Comparison of ENCODE assay signal across 28 mouse cellular contexts in the genomic region with DNA sequence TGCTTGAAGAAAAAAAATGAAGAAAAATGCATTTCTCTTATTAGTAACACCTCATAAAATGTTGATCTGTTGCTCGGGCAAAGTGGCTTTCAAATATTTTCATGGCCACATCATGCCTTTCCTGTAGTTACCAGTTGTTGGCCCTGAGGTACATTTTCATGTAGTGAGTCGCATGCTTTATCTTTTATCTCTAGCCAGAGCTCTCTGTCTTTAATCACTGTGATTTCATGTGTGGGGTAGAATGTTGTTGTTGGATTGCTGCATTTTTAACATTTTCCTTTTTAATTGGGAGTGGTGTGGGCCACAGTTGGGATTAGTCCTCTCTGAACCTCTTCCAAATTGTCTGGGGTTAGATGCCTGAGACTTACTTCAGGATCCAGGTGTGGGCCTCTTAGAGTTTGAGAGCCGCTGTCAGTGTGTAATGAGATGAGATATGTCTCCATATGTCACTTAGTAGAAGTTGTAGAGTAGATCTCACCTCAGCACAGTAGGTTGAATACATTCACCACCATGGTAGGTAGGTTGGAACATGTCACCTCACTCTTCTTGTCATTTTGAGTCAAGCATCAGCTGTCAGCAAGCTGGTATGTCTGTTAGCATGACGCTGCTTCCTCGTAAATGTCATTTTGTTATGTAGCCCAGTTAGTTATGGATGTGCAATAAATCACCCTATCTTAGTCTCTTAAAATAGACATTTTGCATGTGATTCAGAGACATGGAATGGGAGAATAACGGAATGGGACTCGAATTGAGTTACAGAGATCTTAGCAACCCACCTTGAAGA.
DNase-seq lines count a peak whose midpoint lies in the region; ATAC-seq and TF ChIP-seq lines count a peak whose summit lies in the region.
"Had no signal": no experiment of that assay in that cellular context is flagged by ENCODE, and none has a peak within 500 bp of the region (broad histone marks: within the 10 kb centered on the region; RNA-seq: fewer than 3 reads in every experiment).

No protein-coding gene starts in this region.

- POLR2A ChIA-PET in Patski (lab: Charles Lee), result no interaction called here

- no peak overlapping the region for H3K9ac ChIP-seq in limb, embryonic 14.5 days (ENCODE audit: low read depth, low read length, severe bottlenecking)
- H3K9ac ChIP-seq in forebrain, embryonic 14.5 days (ENCODE audit: low read length), result no peak overlapping the region
- no peak overlapping the region for H3K9ac ChIP-seq in hindbrain, postnatal 0 days (replicated peaks; ENCODE audit: low read length)
- H3K9ac ChIP-seq: embryonic facial prominence, embryonic 15.5 days; forebrain, embryonic 12.5 days; hindbrain, embryonic 12.5 days; hindbrain, embryonic 15.5 days; intestine, embryonic 15.5 days had no signal

- no peak for ATAC-seq in limb, embryonic 14.5 days (ENCODE audit: low FRiP score, low read depth)
- ATAC-seq in Patski, result peak; percentile 80
- ATAC-seq in forebrain, embryonic 14.5 days, result no peak
- no peak for ATAC-seq in hindbrain, postnatal 0 days
- ATAC-seq: activated CD4-positive, CD25-positive, alpha-beta regulatory T cell, adult 4 months; forebrain, embryonic 16.5 days; intestine, embryonic 15.5 days had no signal

- H3K27ac ChIP-seq in limb, embryonic 14.5 days (replicated peaks; ENCODE audit: low read depth, low read length), result no peak overlapping the region
- H3K27ac ChIP-seq in limb, embryonic 10.5 days, result no peak overlapping the region
- no peak overlapping the region for H3K27ac ChIP-seq in forebrain, embryonic 14.5 days (ENCODE audit: low read depth, low read length)
- no peak overlapping the region for H3K27ac ChIP-seq in hindbrain, postnatal 0 days
- H3K27ac ChIP-seq: embryonic facial prominence, embryonic 15.5 days; forebrain, embryonic 12.5 days; heart, adult 2 months; hindbrain, embryonic 12.5 days; hindbrain, embryonic 15.5 days; intestine, embryonic 15.5 days had no signal

- no peaks in the 10 kb centered on the region for H3K36me3 ChIP-seq in limb, embryonic 14.5 days (ENCODE audit: control insufficient read depth, insufficient read depth, low read length)
- no peaks in the 10 kb centered on the region for H3K36me3 ChIP-seq in limb, embryonic 10.5 days
- H3K36me3 ChIP-seq in forebrain, embryonic 14.5 days (ENCODE audit: control insufficient read depth, insufficient read depth, low read length), result no peaks in the 10 kb centered on the region
- no peaks in the 10 kb centered on the region for H3K36me3 ChIP-seq in hindbrain, postnatal 0 days (ENCODE audit: insufficient read depth, low read length)
- H3K36me3 ChIP-seq: embryonic facial prominence, embryonic 15.5 days; forebrain, embryonic 12.5 days; G1E; hindbrain, embryonic 12.5 days; hindbrain, embryonic 15.5 days; intestine, embryonic 15.5 days had no signal

- H3K4me2 ChIP-seq in limb, embryonic 14.5 days (replicated peaks; ENCODE audit: low read depth, low read length, severe bottlenecking), result no peak overlapping the region
- no peak overlapping the region for H3K4me2 ChIP-seq in forebrain, embryonic 14.5 days (ENCODE audit: low read length)
- H3K4me2 ChIP-seq in hindbrain, postnatal 0 days (ENCODE audit: low read depth, low read length), result no peak overlapping the region
- H3K4me2 ChIP-seq: embryonic facial prominence, embryonic 15.5 days; forebrain, embryonic 12.5 days; heart, embryonic 11.5 days; hindbrain, embryonic 12.5 days; hindbrain, embryonic 15.5 days; intestine, embryonic 15.5 days had no signal

- peak; percentile 19 for DNase-seq in limb, embryonic 14.5 days (ENCODE audit: low spot score)
- DNase-seq in limb, embryonic 10.5 days (ENCODE audit: low spot score), result no peak
- DNase-seq in 3T3-L1 (ENCODE audit: low read depth, low spot score), result peak; percentile 72
- peak; percentile 69 for DNase-seq in Patski (ENCODE audit: low read depth, low spot score)
- DNase-seq in forebrain, embryonic 14.5 days (ENCODE audit: low spot score), result no peak
- DNase-seq in ovary, adult 18-20 months (ENCODE audit: low spot score), result no peak
- no peak for DNase-seq in hindbrain, postnatal 0 days (ENCODE audit: low spot score)
- DNase-seq: adrenal gland, adult 8-10 months; adrenal gland, postnatal 25 days; cerebellum, adult 11-12 months; cerebellum, adult 8-10 months; cerebellum, postnatal 10 days; cerebellum, postnatal 36 days; embryo, embryonic 11 days; gastrocnemius, postnatal 10 days; gastrocnemius, postnatal 36 days; heart, adult 2 months had no signal

- TF ChIP-seq POLR2A in limb, embryonic 14.5 days (IDR thresholded peaks at IDR 0.05; ENCODE audit: borderline replicate concordance, extremely low read depth, insufficient read depth, insufficient read length), result no peak

- TF ChIP-seq CTCF in Patski (IDR thresholded peaks at IDR 0.05), result no peak
- no peak for TF ChIP-seq CTCF in hindbrain, postnatal 0 days (IDR thresholded peaks at IDR 0.05; ENCODE audit: low read depth)

- WGBS in limb, embryonic 14.5 days, result 63% methylated on average over 7 of the region's 7 CpGs
- WGBS in limb, embryonic 10.5 days, result 88% methylated on average over 7 of the region's 7 CpGs
- 89% methylated on average over 7 of the region's 7 CpGs for WGBS in forebrain, embryonic 14.5 days
- WGBS in hindbrain, postnatal 0 days, result 87% methylated on average over 7 of the region's 7 CpGs

- H3K9me3 ChIP-seq in limb, embryonic 14.5 days (ENCODE audit: control insufficient read depth, low read length), result no peaks in the 10 kb centered on the region
- no peaks in the 10 kb centered on the region for H3K9me3 ChIP-seq in limb, embryonic 10.5 days (replicated peaks)
- H3K9me3 ChIP-seq in forebrain, embryonic 14.5 days (replicated peaks; ENCODE audit: control insufficient read depth, low read length), result no peaks in the 10 kb centered on the region
- no peaks in the 10 kb centered on the region for H3K9me3 ChIP-seq in hindbrain, postnatal 0 days (ENCODE audit: low read length)
- H3K9me3 ChIP-seq: embryonic facial prominence, embryonic 15.5 days; forebrain, embryonic 12.5 days; G1E; hindbrain, embryonic 12.5 days; hindbrain, embryonic 15.5 days; intestine, embryonic 15.5 days had no signal

- CTCF ChIA-PET in Patski (lab: Charles Lee), result no interaction called here

- in situ Hi-C loops in Patski (cut with MboI; ENCODE audit: low pct_unique_long_range_greater_than_20kb), result no loop called here

- H3K4me1 ChIP-seq in limb, embryonic 14.5 days (ENCODE audit: control insufficient read depth, insufficient read depth, low read length), result no peaks in the 10 kb centered on the region
- no peaks in the 10 kb centered on the region for H3K4me1 ChIP-seq in limb, embryonic 10.5 days
- no peaks in the 10 kb centered on the region for H3K4me1 ChIP-seq in forebrain, embryonic 14.5 days (ENCODE audit: control insufficient read depth, insufficient read depth, low read length)
- no peaks in the 10 kb centered on the region for H3K4me1 ChIP-seq in hindbrain, postnatal 0 days (ENCODE audit: insufficient read depth, low read length)
- H3K4me1 ChIP-seq: embryonic facial prominence, embryonic 15.5 days; forebrain, embryonic 12.5 days; hindbrain, embryonic 12.5 days; hindbrain, embryonic 15.5 days; intestine, embryonic 15.5 days had no signal

- H3K27me3 ChIP-seq in limb, embryonic 14.5 days (ENCODE audit: control insufficient read depth, insufficient read depth, low read length), result no peaks in the 10 kb centered on the region
- no peaks in the 10 kb centered on the region for H3K27me3 ChIP-seq in limb, embryonic 10.5 days (ENCODE audit: low read depth, poor library complexity, severe bottlenecking)
- H3K27me3 ChIP-seq in Patski, result no peaks in the 10 kb centered on the region
- H3K27me3 ChIP-seq in forebrain, embryonic 14.5 days (replicated peaks; ENCODE audit: control insufficient read depth, insufficient read depth, low read length), result no peaks in the 10 kb centered on the region
- no peaks in the 10 kb centered on the region for H3K27me3 ChIP-seq in hindbrain, postnatal 0 days (ENCODE audit: insufficient read depth, low read length)
- H3K27me3 ChIP-seq: CH12.LX; embryonic facial prominence, embryonic 15.5 days; forebrain, embryonic 12.5 days; hindbrain, embryonic 12.5 days; hindbrain, embryonic 15.5 days; intestine, embryonic 15.5 days had no signal

- H3K4me3 ChIP-seq in limb, embryonic 14.5 days (replicated peaks; ENCODE audit: low read length), result no peak overlapping the region
- H3K4me3 ChIP-seq in limb, embryonic 10.5 days, result no peak overlapping the region
- H3K4me3 ChIP-seq in forebrain, embryonic 14.5 days (ENCODE audit: low read depth, low read length), result no peak overlapping the region
- no peak overlapping the region for H3K4me3 ChIP-seq in hindbrain, postnatal 0 days (ENCODE audit: low read length)
- H3K4me3 ChIP-seq: embryonic facial prominence, embryonic 15.5 days; erythroblast, embryonic 14.5 days; forebrain, embryonic 12.5 days; heart, adult 2 months; hindbrain, embryonic 12.5 days; hindbrain, embryonic 15.5 days; intestine, embryonic 15.5 days had no signal

Comparison
In these comparisons a context has a peak if more than half of its experiments do, and no peak if none do; other contexts are left out.
1. DNase-seq: peak in limb, embryonic 14.5 days (single experiment), 3T3-L1 (single experiment) and Patski (single experiment); none in limb, embryonic 10.5 days (single experiment), forebrain, embryonic 14.5 days (single experiment), ovary, adult 18-20 months (single experiment) and hindbrain, postnatal 0 days (single experiment).